Mouse (Mus musculus): Measurements from ENCODE around the gene Tgfb1.
A peak's percentile ranks its signal among the peaks of the same experiment; 100 is the strongest.

Tgfb1 gene

DNA sequence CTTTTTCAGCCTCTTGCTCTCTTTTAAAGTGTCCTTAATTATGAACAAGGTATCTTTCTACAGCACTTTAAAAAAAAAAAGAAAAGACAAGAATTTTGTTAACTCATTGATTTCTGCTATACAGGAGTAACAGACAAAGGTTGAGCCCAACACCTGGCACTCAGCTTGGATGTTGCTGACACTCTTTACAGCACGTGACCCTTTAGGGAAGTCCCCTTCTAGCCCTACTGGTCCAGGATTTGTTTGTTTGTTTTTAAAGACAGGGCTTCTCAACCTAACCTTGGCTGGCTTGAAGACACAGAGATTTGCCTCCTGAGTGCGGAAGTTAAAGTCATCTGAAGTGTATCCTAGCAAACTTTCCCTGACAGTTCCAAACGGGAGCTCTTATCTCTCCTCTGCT lies 60.0 kb downstream of the Tgfb1 start:
- DNase-seq: no peak

DNA sequence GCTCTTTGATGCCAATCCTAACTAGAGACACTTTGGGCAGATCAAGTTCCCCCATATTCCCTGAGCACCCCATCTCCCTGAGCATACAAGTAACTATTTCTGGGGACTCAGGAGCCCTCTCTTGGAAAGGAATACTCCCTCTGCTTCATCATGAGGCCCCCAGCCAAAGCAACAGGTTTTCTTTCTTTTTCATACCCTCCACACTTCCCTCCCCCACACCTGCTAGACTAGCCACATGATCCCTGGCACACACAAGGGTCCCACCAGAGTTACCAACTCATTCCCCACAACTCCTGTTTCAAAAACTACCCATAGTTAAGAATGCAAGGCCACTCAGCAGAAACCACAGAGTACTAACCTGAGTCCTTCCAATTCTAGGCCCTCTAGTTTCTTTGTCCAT lies 66.3 kb downstream of the Tgfb1 start:
- peak; percentile 21 for DNase-seq

DNA sequence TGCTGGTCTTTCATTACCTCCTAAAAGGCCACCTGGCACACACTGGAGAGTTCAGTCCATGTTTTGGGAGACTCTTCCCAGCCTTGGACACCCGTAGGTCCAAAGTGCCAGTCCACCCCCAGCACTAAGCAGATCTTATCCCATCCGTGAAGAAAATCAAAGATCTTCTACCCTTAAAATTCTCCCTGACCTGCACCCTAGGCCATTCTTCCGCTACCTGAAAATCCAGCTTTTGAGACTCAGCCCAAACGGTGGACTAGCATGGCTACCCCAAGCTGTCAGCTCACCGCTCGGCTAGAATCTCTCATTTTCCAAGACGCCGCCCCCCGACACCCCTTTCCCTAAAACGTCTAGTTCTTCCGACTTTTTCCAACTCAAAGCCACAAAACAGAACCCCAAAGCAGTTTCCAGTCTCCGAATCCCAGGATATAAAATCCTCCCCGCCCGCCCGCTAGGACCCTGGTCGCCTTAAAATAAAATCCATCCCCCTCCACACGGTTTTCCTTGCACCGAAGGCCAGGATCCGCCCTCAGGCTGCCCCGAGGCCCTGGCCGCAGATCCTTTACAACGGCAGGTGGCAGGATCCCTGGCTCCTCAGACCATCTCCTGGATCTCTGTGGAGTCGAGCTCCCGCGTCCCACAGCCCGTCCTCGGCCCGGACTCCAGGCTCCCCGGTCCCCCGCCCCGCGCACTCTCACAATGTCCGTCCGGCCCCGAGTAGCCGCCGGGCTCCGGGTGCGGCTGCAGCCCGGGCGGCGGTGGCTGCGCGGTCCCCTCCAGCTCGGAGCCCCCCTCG lies 67.0 kb downstream of the Tgfb1 start:
- peak; percentile 52 for DNase-seq

DNA sequence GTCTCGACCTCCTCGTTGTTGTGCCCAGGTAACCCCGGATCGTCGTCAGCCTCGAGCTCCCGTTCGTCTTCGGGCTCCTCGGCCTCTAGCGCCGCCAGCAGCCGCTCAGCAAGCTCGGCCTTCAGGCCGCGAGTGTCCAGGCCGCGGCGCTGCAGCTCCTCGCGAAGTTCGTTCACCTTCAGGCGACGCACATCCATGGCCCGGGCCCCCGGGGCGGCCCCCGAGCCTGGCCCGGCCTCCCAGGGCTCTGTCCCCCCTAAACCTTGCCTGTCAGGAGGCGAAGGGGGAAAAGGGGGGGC lies 67.6 kb downstream of the Tgfb1 start:
- DNase-seq: no peak

All from kidney, adult 9 months (tissue).